Mouse (Mus musculus): ENCODE results near the gene Pappa.

Gene Pappa

GRCm38 (mm10) chr4:65278451-65279271 is 154.7 kb downstream of the Pappa start:
- DNase-seq: no peak

DNA sequence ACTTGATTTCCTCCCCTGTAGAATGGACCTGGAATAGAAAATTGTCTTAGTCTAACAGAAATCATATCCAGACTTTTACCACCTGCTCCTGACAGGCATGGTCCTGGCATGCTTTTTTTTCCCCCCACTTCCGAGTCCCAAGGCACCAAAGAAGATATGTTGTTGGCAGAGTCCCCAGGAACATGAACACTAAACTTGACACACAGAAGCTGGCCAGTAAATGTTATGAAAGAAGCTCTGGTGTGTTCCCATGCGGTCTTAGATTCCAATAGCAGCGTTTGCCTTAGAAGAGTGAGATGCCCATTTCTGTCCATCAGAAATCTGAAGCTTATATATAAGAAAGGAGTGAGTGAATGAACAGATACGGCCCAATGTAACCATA is 155.3 kb downstream of the Pappa start:
- no peak for DNase-seq

- no peak for DNase-seq
These were observed 156.2 kb downstream of the Pappa start for GRCm38 (mm10) chr4:65279979-65280677.

DNA sequence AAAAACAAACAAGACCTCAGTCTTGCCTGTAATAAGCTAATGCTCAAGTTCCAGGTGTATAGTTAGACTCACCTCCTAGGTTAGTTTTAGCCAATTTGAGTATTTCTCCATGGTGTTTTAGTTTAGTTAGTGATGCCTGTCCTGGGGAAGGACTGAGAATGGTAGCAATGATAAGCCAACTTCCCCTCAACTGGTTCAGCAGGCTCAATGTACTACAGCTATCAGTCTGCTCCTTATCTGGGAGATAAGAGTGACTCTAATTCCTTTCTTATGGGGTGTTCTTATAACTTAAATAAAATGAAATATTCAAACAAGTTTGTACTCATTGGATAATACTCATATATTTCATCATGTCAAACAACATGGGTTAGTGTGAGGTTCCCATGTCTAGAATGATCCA is 156.9 kb downstream of the Pappa start:
- no peak for DNase-seq

- no peak for DNase-seq
These were observed 159.6 kb downstream of the Pappa start for GRCm38 (mm10) chr4:65283611-65284010.

GRCm38 (mm10) chr4:65285165-65285564 is 161.2 kb downstream of the Pappa start:
- DNase-seq: no peak

DNA sequence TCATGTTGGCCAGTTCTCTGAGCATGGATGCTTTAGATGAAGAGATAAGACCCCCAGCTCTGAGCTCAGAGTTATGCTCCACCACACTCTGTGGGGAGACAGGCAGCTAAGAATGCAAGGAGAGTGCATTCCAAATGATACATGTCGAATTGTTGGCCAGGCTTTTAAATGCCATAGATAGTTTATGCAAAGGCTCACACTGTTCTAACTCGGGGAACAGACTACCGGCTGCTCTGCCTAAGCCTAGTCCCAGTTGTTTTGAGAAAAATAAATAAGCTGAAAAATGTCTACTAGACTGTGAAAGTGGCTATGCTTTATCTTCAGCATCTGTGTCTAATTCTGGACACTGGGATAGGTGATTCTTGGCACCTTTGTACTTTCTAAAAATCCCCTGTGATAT is 165.3 kb downstream of the Pappa start:
- no peak for DNase-seq

- DNase-seq: no peak
These were observed 171.8 kb downstream of the Pappa start for GRCm38 (mm10) chr4:65295741-65296140.

GRCm38 (mm10) chr4:65296356-65296967 is 172.5 kb downstream of the Pappa start:
- DNase-seq: no peak

DNA sequence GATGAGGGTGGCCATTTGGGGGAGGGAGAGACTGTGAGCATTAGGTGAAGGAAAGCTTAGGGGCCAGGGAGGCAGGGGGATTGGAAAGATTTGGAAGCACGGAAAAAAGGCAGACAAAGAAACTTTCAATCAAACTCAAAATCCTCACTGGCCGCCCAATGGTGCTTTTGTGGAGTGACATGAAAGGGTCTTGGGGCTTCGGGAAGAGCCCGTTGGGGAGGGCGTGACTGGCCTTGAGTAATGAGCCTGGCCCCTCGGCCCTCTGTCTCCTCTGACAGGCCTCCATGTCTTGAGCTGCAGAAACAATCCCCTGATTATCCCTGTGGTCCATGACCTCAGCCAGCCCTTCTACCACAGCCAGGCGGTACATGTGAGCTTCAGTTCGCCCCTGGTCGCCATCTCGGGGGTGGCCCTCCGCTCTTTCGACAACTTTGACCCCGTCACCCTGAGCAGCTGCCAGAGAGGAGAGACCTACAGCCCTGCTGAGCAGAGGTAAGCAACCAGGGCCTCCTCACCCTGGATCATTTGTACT is 173.1 kb downstream of the Pappa start:
- DNase-seq: no peak

GRCm38 (mm10) chr4:65298212-65299181 is 174.5 kb downstream of the Pappa start:
- DNase-seq: no peak

DNA sequence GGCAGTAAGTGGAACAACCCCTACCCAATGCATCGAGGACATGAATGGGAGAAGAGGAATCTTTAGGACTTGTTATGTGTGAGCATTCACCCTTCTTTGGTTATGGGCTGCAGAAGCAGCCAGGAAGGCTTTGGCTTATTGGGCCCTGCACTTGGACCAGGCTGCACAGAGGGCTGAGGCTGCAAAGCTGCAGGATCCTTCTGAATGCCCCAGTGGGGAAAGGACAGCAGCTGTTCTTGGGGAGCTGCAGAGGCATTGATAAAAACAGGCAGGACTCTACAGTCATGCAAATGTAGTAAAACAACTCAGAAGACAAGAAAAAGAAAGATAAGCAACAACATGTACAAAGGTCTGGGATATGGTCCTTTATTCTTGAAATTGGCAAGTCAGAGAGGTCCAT is 175.4 kb downstream of the Pappa start:
- no peak for DNase-seq

DNA sequence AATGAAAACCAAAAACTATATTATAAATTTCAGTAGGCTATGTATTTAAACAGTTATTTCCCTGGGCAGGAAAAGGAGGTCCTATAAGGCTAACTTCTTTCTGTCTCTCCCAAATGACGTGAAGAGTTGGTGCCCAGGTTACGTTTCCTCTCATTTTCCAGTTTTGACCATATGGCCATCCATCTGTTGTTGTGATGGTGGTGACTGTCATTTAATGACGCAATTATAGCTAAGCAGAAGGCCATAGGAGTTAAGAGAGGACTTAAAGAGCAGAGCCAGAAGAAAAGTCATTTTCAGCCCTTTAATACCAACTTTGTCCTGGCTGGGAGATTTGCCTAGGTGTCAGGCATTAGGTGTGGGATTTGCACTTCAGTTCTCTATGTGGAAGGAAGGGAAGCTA is 176.5 kb downstream of the Pappa start:
- DNase-seq: no peak

DNA sequence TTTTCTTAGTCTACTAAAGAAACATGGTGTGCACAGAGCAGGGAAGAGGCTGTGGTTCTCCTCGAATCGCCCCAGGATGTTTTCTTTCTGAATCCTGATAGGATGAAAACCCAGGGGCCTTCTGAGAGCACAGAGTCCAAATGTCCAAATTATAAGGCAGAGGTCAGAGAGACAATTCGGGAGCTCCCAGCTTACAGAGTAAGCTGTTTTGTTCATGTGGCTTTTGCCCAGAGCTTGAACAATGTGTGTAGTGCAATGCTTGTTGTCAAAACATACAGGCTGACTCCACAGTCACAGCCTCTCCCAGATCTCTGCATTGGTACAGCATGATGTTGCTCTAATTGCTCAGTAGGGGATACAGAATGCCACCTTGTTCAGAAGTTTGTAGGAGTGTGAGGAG is 178.7 kb downstream of the Pappa start:
- DNase-seq: no peak

GRCm38 (mm10) chr4:65317877-65318525 is 194.0 kb downstream of the Pappa start:
- DNase-seq: no peak

DNA sequence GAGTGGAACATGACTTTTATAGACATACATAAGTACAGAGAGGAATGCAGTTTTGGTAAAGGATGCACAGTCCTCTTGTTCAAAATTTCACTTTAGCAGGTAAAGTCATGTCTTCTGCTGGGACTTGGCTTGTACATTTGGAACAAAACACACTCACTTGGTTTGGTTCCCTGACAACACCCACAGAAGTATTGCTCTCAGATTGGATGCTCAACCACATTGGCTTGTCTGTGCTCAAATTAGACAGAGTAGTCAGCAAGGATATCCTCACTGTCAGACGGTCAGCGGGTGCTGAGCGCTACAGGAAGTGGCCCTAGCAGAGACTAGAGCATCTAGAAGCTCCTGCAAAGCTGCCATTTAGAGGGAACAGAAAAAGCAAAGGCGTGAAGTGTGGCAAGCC is 197.4 kb downstream of the Pappa start:
- no peak for DNase-seq

- DNase-seq: no peak
These were observed 198.0 kb downstream of the Pappa start for GRCm38 (mm10) chr4:65321959-65322358.

DNA sequence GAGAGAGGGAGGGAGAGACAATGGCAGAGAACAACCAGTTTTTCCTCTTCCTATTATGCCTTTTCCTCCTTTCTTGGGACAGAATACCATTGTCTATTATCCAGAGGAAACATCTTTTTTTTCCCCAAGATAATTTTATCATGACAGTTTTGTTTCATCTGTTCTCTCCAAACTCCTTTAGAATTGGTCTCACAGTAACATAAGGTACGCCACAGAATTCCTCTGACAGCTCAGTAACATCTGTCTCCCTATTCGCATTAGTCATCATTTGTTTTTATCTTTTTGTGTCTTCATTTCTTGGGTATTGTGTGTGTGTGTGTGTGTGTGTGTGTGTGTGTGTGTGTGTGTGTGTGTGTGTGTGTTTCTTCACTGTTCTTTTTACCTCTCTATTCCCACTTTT is 201.8 kb downstream of the Pappa start:
- no peak for DNase-seq

DNA sequence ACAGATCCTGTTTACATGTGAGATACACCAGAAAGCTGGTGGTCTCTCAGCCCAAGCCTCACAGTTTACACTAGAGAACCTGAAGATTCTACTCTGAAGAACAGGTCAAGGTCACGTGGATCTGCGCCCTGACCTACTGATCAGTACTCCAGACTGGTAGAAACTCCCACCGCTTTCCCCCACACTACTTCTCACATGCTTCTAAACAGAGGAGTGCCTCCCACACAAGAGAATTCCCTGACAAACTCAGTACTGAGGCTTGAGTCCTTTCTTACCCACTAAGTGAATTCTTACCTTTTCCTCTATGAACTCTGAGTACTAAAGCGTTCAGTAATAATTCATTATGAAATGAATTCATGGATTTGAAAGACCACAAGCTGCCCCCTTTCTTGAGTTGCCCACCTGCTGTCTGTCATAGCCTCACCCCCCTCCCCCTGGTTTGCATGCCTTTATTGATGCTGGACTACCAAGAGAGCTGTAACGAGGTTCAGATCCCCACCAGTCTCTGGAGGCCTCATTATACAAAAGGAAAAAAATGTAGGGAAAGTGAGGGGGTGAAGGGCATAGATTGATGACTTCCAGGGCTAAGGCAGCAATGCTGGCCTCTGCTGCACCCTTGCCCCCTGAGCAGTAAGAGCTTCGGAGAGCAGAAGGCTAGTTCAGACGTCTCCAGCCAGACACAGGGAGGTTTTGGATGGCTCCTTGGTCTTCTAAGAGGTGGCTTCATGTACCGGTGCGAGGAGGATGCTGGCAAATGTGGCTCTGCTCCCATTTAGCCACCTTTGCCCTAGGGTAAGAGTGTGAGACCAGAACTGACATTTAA is 204.7 kb downstream of the Pappa start:
- no peak for DNase-seq

DNA sequence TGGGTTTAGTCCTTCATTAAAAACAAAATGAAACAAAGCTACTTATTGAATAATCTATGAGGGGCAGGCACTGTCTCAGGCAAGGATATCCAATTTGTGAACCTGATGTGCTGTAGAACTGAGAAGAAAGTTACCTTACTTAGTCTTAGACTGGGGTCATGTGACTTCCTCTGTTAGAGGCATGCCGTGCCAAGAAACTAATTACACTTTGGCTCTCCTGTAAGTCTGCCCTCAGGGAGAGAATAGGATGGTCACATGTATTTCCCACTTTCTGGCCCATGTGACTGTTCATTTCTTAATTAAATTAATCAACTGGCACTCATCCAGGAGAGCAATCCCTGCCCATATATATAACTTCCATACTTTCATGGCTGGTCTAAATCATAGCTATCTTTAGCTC is 209.7 kb downstream of the Pappa start:
- DNase-seq: no peak

DNA sequence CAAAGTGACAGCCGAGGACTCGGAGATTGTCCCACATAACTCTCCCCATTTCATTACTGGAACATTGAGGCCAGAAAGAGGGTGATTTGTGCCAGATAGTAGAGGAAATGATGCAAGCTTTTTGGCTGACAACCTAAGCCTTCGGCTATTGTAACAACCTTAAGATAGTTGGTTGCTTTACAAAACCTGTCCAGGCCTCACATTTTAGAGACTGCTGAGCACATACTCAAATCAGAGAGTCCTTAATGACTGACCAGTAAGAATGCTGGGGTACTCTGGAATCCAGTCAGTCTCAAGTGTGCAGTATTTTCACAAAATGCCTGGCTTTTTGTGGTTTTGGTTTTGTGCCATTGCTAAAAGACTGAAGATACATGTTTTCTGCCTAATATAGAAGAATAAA is 217.8 kb downstream of the Pappa start:
- DNase-seq: no peak
